Mouse (Mus musculus) telencephalon, adult 2 months (tissue): ENCODE measurements around the gene Srarp.

Experiments
- DNase-seq: peaks from one replicate; pipeline ENCODE4 v3.0.0-alpha.2; 2011; ENCODE audit warnings: low read depth, low spot score

Gene Srarp

GRCm38 (mm10) chr4:141425484-141426479 is 10.1 kb downstream of the Srarp start:
- DNase-seq = peak; percentile 92

- DNase-seq = no peak
Observed at GRCm38 (mm10) chr4:141423691-141424431, 12.0 kb downstream of the Srarp start.

- DNase-seq = no peak
Observed at GRCm38 (mm10) chr4:141423288-141423687, 12.6 kb downstream of the Srarp start.

- DNase-seq = no peak
Observed at GRCm38 (mm10) chr4:141422841-141423240, 13.1 kb downstream of the Srarp start.

- DNase-seq = no peak
Observed at GRCm38 (mm10) chr4:141421423-141421822, 14.5 kb downstream of the Srarp start.

GRCm38 (mm10) chr4:141420886-141421285 is 15.0 kb downstream of the Srarp start:
- DNase-seq = no peak

- no peak for DNase-seq
Observed at GRCm38 (mm10) chr4:141420192-141420829, 15.6 kb downstream of the Srarp start, which contains the start of gene Hspb7. TSS of gene Hspb7 (plus strand) at chr4:141420779.

GRCm38 (mm10) chr4:141419398-141420191 is 16.3 kb downstream of the Srarp start:
- DNase-seq = no peak

- DNase-seq = no peak
Observed at GRCm38 (mm10) chr4:141415924-141416323, 20.0 kb downstream of the Srarp start, which contains the start of gene Clcnkb. TSS of gene Clcnkb (minus strand) at chr4:141416014.

GRCm38 (mm10) chr4:141411430-141411992 is 24.4 kb downstream of the Srarp start:
- DNase-seq = no peak

- no peak for DNase-seq
Observed at GRCm38 (mm10) chr4:141408577-141408976, 27.3 kb downstream of the Srarp start.

- no peak for DNase-seq
Observed at GRCm38 (mm10) chr4:141406516-141407299, 29.2 kb downstream of the Srarp start.

GRCm38 (mm10) chr4:141405314-141405622 is 30.6 kb downstream of the Srarp start:
- no peak for DNase-seq

GRCm38 (mm10) chr4:141404518-141405313 is 31.2 kb downstream of the Srarp start:
- peak; percentile 45 for DNase-seq

GRCm38 (mm10) chr4:141400171-141400570 is 35.7 kb downstream of the Srarp start:
- DNase-seq = no peak

GRCm38 (mm10) chr4:141398545-141398944 is 37.4 kb downstream of the Srarp start, which contains the start of gene Clcnka:
TSS of gene Clcnka (minus strand) at chr4:141398724.
- DNase-seq = no peak

GRCm38 (mm10) chr4:141397861-141398260 is 38.0 kb downstream of the Srarp start:
- no peak for DNase-seq

GRCm38 (mm10) chr4:141394751-141395150 is 41.2 kb downstream of the Srarp start:
- no peak for DNase-seq

GRCm38 (mm10) chr4:141391293-141391692 is 44.6 kb downstream of the Srarp start:
- no peak for DNase-seq
